Mouse (Mus musculus): ENCODE data around the gene Abhd17a. TPM values are rescaled to one million over a fixed set of nuclear protein-coding genes. Genes with fewer than 3 reads are reported as not detected.

Gene Abhd17a
- polyA plus RNA-seq, 1 experiment from 2014 or later, result 104 TPM

DNA sequence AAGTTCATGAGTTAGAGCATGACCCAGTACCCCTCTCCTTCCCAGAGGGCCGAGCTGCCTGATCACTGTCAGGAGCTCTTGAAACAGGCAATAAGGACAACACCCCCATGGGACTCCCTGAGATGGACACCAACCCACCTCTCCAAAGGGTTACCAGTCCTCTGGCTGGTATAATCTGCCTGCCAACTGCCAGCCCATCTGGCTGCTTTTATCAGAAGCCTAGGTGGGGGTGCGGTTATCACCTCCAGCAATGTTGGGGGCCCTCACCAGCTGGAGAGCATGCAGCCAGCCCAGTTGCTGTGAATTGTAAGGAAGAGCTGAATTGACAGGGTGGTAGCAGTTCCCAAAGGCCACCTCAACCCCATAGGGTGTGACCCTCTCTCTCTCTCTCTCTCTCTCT, 17.7 kb downstream of the Abhd17a start:
- H3K9me3 ChIP-seq, result no peaks in the 10 kb centered on the region
- no peak overlapping the region for H3K9ac ChIP-seq
- no peak for ATAC-seq (ENCODE audit: insufficient number of reproducible peaks, low FRiP score, low TSS enrichment, low read depth)
- 74% methylated on average over 2 of the region's 2 CpGs for WGBS
- H3K27me3 ChIP-seq, result no peaks in the 10 kb centered on the region
- H3K27ac ChIP-seq, result 0 out of 2 replicates have a peak overlapping the region, but pooled peaks have one; percentile 33
- H3K4me2 ChIP-seq, result no peak overlapping the region
- peaks cover 18% of the 10 kb centered on the region for H3K36me3 ChIP-seq
- no peak overlapping the region for H3K4me3 ChIP-seq
- H3K4me1 ChIP-seq, result peaks cover 71% of the 10 kb centered on the region

DNA sequence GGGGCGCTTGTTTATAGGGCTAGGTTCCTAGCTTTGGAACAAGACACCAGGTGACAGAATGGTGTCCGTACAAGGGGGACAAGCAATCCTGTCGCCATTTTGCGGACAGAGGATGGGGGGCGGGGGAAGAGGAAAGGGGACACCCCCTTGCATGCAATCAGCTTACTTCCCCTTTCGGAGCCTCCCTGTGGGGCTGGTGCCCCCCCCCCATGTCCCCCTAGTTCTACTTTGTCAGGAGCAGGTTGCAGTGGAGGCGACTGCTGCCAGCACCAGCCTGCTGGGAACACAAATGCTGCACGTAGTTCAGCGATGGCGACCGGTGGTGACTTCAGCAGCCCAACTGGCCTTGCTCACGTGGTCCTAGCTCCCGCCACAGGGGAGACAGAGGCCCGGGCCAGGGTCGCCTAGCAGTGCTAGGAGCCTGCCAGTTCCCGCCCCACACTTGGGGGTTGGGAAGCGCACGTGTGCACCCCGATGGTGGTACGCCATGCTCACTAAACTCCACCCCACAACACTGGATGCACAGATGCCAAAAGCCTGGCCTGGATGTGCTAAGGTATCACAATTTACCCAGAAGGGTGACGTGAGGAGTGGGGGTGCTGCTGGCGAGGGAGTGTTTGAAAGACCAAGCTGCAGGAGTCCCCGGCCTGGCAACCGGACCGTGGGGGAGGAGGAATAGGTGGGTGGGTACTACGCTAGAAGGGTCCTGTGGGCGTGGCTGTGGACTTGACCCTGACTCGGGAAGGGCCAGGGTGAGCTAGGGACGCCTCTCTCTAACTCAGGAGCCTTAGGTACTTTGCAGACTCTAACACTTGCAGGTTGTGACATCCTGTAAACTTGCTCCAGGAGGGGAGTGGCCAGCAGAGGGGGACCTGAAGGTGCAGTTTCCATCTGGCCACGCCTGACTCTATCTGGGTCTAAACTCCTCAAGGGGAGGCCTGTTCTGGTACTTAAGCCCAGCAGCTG, 19.0 kb downstream of the Abhd17a start:
- H3K4me1 ChIP-seq, result peaks cover 73% of the 10 kb centered on the region
- H3K9ac ChIP-seq, result peak overlapping the region; percentile 21
- H3K9me3 ChIP-seq, result no peaks in the 10 kb centered on the region
- H3K36me3 ChIP-seq, result peaks cover 23% of the 10 kb centered on the region
- H3K27me3 ChIP-seq, result no peaks in the 10 kb centered on the region
- peak overlapping the region; percentile 68 for H3K27ac ChIP-seq
- H3K4me3 ChIP-seq, result peak overlapping the region; percentile 14; the same call in 1 of the 2 replicates
- ATAC-seq (ENCODE audit: insufficient number of reproducible peaks, low FRiP score, low TSS enrichment, low read depth), result peak; percentile 12; the same call in 1 of the 2 replicates
- H3K4me2 ChIP-seq, result peak overlapping the region; percentile 43
- 20% methylated on average over 30 of the region's 30 CpGs for WGBS

DNA sequence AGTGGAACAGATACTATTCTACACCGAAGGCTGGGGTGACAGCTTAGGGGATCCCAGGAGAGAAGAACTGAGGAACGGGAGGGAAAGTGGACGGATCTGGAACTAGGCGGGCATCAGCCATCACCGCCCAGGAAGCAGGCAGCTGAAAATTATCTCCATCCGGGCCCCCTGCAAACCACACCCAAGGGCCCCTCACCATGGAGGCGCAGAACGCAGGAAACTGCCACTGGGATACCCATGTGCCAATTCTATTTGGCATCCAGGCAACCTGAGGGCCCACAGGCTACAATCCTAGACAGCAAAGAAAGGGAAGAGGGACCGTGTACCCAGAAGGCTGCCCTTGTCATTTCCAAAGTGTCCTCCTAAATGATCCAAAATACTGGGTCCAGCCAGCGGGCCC, 19.7 kb downstream of the Abhd17a start:
- Histone ChIP-seq H3K9ac (peak overlapping the region; percentile 21; the same call in 1 of the 2 replicates), H3K4me1 (peaks cover 66% of the 10 kb centered on the region)
- ATAC-seq (ENCODE audit: insufficient number of reproducible peaks, low FRiP score, low TSS enrichment, low read depth), result no peak

DNA sequence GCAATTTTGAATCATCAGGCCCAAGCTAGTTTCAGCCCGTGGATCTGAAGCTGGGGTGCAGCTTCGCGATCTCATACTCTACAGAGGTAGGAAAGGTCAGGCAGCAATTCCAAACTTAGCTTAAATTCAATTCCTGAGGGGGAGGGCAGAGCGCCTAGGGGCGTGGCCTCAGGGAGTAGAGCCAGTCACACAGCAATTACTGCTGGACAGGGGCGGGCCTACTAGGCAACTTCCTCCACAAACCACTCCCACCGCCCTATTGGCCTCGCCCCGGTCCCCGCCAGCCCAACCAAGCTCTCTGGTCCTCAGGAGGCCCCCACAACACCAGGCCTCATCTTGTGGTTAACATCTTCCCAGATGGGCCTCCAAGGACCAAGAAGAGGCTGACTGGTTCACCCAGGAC, 20.5 kb downstream of the Abhd17a start:
- no peak overlapping the region for H3K9ac ChIP-seq
- ATAC-seq (ENCODE audit: insufficient number of reproducible peaks, low FRiP score, low TSS enrichment, low read depth), result no peak
- peaks cover 27% of the 10 kb centered on the region for H3K36me3 ChIP-seq
- peak overlapping the region; percentile 23; the same call in 1 of the 2 replicates for H3K4me2 ChIP-seq
- no peaks in the 10 kb centered on the region for H3K27me3 ChIP-seq
- H3K4me3 ChIP-seq, result no peak overlapping the region
- WGBS, result 35% methylated on average over 10 of the region's 10 CpGs
- no peak overlapping the region for H3K27ac ChIP-seq
- H3K9me3 ChIP-seq, result no peaks in the 10 kb centered on the region
- peaks cover 59% of the 10 kb centered on the region for H3K4me1 ChIP-seq

More for the DNA sequence above, 19.7 kb downstream of the Abhd17a start:
- Histone ChIP-seq H3K27me3 (no peaks in the 10 kb centered on the region), H3K4me2 (peak overlapping the region; percentile 43; the same call in 1 of the 2 replicates), H3K9me3 (no peaks in the 10 kb centered on the region), H3K36me3 (peaks cover 27% of the 10 kb centered on the region), H3K27ac (peak overlapping the region; percentile 68; the same call in 1 of the 2 replicates), H3K4me3 (peak overlapping the region; percentile 14; the same call in 1 of the 2 replicates)
- WGBS, result 85% methylated on average over 10 of the region's 10 CpGs

DNA sequence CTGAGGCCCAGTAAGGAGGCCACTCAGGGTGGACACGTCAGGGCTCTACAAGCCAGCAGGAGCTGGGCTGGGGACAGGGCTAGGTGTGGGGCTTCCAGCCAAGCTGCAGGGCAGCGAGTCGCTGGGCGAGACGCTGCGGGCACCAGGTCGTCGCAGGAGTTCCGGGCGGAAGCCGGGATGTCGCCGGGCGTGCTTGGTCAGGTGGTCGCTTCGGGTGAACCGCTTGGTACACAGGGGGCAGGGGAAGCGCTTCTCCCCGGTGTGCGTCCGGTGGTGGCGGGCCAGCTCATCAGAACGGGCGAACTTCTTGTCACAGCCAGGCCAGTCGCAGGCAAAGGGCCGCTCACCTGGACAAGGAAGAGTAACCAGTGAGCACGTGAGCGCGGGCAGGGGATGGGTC, 21.3 kb downstream of the Abhd17a start:
- Histone ChIP-seq H3K27me3 (no peaks in the 10 kb centered on the region), H3K4me1 (peaks cover 51% of the 10 kb centered on the region), H3K9me3 (no peaks in the 10 kb centered on the region), H3K36me3 (peaks cover 27% of the 10 kb centered on the region), H3K4me3 (no peak overlapping the region), H3K4me2 (no peak overlapping the region), H3K27ac (no peak overlapping the region), H3K9ac (no peak overlapping the region)
- ATAC-seq (ENCODE audit: insufficient number of reproducible peaks, low FRiP score, low TSS enrichment, low read depth), result no peak
- 95% methylated on average over 29 of the region's 29 CpGs for WGBS

DNA sequence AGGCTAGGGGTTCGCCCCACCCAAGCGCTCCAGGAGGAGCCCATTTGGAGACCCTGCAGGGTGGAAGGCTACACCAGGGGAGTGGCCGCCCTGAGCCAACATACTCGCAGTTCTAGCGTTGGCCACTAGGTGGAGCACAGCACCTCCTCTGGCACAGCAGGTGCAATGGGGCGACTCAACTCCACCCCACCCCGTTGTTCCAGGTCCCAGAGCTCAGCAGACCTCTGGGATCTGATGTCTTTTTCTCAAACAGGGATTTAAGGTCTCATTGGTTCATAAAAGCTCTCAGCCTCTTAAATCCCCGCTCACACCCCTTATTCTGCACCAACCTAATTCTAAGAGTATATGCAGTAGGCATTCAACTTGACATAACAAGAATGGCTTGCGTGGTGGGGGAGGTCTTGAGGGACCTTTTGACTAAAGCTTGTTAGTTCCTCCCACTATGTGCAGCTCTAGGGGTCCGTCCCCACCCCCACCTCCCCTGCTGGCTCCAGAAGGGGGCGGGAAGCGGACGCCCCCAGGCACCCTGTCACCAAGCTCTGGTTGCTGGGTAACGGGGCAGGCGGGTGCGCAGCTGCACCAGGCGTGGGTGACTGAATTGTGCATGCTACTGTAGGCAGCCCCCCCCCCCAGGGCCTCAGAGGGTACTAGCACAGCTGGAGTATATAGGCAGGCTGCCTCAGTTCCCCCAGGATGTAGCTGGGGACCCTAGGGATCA, 23.6 kb downstream of the Abhd17a start:
- no peak for ATAC-seq (ENCODE audit: insufficient number of reproducible peaks, low FRiP score, low TSS enrichment, low read depth)
- Histone ChIP-seq H3K36me3 (peaks cover 27% of the 10 kb centered on the region), H3K9me3 (no peaks in the 10 kb centered on the region), H3K27me3 (no peaks in the 10 kb centered on the region), H3K9ac (no peak overlapping the region), H3K4me3 (no peak overlapping the region), H3K4me2 (no peak overlapping the region), H3K27ac (no peak overlapping the region), H3K4me1 (peaks cover 43% of the 10 kb centered on the region)
- 24% methylated on average over 17 of the region's 17 CpGs for WGBS

DNA sequence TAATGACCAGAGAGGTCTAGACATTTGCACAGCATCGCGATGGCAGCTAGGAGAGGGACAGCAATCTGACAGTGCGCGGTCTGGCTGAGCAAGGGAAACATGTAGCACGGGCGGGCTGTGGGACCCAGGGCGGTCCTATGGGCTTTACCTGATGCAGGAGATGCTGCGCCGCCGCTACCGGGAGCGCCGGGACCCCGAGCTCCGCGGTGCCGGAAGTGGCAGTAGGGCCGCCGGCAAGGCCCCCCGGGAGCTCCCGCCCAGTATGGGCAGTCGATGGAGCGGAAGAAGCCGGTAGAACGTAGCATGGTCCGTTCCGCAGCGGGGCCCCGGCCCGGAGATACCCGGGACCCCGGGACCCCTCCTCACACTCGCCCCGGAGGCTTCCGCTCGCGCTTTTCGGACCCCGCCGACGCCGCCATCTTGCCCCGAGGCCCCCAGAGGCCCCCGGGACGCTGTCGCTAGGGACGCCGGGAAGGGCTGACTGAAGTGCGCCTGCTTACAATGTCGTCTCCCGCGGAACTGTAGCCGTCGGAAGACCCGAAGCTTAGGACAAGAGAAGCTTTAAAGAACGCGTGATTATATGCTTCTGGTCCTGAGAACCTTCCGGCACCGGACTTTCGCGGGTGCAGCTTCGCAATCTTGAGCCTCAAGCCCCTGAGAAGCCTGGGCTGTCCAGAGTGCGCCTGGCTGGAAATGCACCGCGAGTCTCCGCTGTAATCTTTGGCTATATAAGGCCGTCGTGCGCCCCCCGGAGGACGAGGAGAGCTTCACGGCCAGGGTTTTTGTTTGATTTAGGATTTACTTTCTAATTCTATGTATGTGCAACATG, 28.8 kb downstream of the Abhd17a start, which contains the start of gene Rexo1:
Gene Rexo1, minus strand, starts transcription at position 445 of the 829 bp plus-strand sequence.
- 0 out of 2 replicates have a peak, but pooled peaks cover 5% of the 10 kb centered on the region for H3K36me3 ChIP-seq
- no peaks in the 10 kb centered on the region for H3K27me3 ChIP-seq
- no peaks in the 10 kb centered on the region for H3K9me3 ChIP-seq
- H3K4me2 ChIP-seq, result peak within 1 kb of the TSS; percentile 80
- H3K4me1 ChIP-seq, result peaks cover 47% of the 10 kb centered on the region
- WGBS, result under 1% methylated on average over 70 of the region's 72 CpGs
- peak within 1 kb of the TSS; percentile 92 for H3K27ac ChIP-seq
- peak; percentile 84 for ATAC-seq (ENCODE audit: insufficient number of reproducible peaks, low FRiP score, low TSS enrichment, low read depth)
- peak within 1 kb of the TSS; percentile 99 for H3K4me3 ChIP-seq
- peak within 1 kb of the TSS; percentile 97 for H3K9ac ChIP-seq

DNA sequence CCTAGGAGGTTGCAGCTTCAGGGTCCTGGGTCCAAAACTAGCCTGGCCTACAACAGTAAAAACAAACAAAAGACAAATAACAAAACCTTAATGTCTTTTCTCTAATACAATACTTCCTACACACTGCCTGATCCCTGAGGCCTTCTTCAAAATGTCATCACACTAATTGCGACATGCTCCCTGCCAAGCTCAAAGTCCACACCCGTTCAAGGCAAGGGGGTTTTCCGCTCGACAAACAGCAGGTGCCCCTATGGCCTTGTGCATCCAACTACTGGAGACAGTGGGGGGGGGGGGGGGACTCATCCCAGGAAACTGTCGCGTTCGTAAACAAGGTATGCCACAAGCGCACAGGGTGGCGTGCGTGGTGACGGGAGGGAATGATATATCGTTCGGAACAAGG, 29.5 kb downstream of the Abhd17a start:
- H3K27me3 ChIP-seq, result no peaks in the 10 kb centered on the region
- H3K4me2 ChIP-seq, result peak overlapping the region; percentile 80
- peak overlapping the region; percentile 99 for H3K4me3 ChIP-seq
- peaks cover 44% of the 10 kb centered on the region for H3K4me1 ChIP-seq
- peak overlapping the region; percentile 97 for H3K9ac ChIP-seq
- H3K27ac ChIP-seq, result peak overlapping the region; percentile 92; the same call in 1 of the 2 replicates
- no peaks in the 10 kb centered on the region for H3K36me3 ChIP-seq
- no peaks in the 10 kb centered on the region for H3K9me3 ChIP-seq
- 1% methylated on average over 13 of the region's 13 CpGs for WGBS
- ATAC-seq (ENCODE audit: insufficient number of reproducible peaks, low FRiP score, low TSS enrichment, low read depth), result no peak

DNA sequence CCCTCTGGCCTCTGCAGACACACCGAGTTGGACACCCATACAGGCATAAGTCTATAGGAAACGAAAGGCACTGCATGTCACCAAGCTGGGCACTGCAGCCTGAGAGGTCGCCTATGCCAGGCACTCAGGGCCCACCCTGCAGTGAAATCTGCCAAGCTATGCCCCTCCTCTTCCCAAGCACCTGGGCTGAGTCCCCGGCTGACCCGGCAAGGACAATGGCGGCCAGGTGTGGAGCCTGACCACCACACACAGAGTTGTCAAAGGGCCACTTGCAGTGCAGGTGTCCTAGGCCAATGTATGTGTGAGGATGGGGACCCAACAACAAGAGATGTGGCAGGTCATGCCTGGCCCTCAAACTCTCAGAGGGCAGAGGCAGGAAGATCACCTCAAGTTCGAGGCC, 30.7 kb downstream of the Abhd17a start:
- no peak overlapping the region for H3K4me2 ChIP-seq
- no peaks in the 10 kb centered on the region for H3K27me3 ChIP-seq
- no peak for ATAC-seq (ENCODE audit: insufficient number of reproducible peaks, low FRiP score, low TSS enrichment, low read depth)
- no peak overlapping the region for H3K4me3 ChIP-seq
- no peaks in the 10 kb centered on the region for H3K36me3 ChIP-seq
- no peaks in the 10 kb centered on the region for H3K9me3 ChIP-seq
- peaks cover 44% of the 10 kb centered on the region for H3K4me1 ChIP-seq
- H3K9ac ChIP-seq, result no peak overlapping the region
- WGBS, result 89% methylated on average over 7 of the region's 7 CpGs
- H3K27ac ChIP-seq, result no peak overlapping the region

DNA sequence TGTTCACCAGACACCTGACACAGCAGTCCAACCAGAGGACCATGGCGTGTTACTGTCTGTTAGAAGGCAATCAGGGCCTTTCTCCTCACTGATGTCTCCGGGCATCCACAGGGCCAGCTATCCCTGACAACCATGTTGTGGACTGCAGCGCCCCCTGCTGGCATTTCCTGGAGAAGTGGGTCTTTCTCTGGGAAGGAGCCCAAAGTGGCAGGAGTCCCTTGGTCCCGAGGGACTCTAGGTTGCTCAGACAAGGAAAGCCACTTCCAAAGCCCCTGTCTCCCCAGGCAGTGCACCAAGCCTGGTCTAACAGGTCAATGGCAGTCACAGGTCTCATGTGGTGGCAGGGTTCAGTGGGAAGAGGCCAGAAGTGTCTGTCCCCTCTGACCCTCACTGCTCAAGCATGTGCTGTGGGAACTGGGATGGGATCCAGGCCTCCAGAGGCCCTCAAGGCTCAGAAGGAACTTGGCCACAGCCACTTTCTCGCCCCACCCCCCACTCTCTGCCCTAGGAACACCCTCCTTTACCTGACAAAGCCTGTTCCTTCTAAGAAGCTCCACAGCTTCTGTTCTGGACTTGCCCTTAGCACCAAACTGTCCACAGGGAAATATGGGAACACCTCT, 32.7 kb downstream of the Abhd17a start:
- Histone ChIP-seq H3K4me2 (no peak overlapping the region), H3K9ac (no peak overlapping the region), H3K36me3 (peaks cover 7% of the 10 kb centered on the region; the same call in 1 of the 2 replicates), H3K4me1 (peaks cover 42% of the 10 kb centered on the region), H3K9me3 (no peaks in the 10 kb centered on the region), H3K27me3 (no peaks in the 10 kb centered on the region), H3K27ac (no peak overlapping the region), H3K4me3 (no peak overlapping the region)
- ATAC-seq (ENCODE audit: insufficient number of reproducible peaks, low FRiP score, low TSS enrichment, low read depth), result no peak
- WGBS, result 36% methylated on average over 5 of the region's 5 CpGs

DNA sequence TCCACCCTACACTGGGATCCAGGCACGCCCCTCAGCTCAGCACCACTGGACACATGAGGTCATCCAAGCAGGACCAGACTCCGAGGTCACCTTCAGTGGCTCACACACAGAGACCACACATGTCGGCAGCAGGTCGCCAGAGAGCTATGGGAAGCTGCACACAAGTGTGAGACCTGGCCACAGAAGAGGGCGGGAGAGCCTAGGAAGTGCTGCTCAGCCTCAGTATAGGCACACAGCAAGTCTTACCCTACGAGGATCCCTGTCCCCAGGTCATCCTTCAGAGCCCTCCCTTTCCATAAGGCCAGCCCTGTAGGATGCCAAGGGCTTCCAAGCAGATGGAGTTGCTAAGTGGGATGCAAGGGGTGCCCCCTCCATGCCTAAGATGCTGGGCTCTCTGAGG, 36.1 kb downstream of the Abhd17a start:
- H3K4me2 ChIP-seq, result no peak overlapping the region
- H3K4me1 ChIP-seq, result peaks cover 18% of the 10 kb centered on the region
- H3K4me3 ChIP-seq, result no peak overlapping the region
- WGBS, result 88% methylated on average over 6 of the region's 6 CpGs
- H3K36me3 ChIP-seq, result peaks cover 26% of the 10 kb centered on the region
- no peak overlapping the region for H3K9ac ChIP-seq
- ATAC-seq (ENCODE audit: insufficient number of reproducible peaks, low FRiP score, low TSS enrichment, low read depth), result no peak
- H3K27me3 ChIP-seq, result no peaks in the 10 kb centered on the region
- H3K9me3 ChIP-seq, result no peaks in the 10 kb centered on the region
- no peak overlapping the region for H3K27ac ChIP-seq
